Mouse (Mus musculus) liver, embryonic 14.5 days (tissue): ENCODE results near the gene Vps26a.

Source experiments
- CTCF ChIP-seq: IDR thresholded peaks from 2 replicates; pipeline ENCODE4 v1.5.1; 2016; ENCODE audit warnings: antibody characterized with exemption, low read depth, control low read depth
- EP300 ChIP-seq: IDR thresholded peaks from 2 replicates; pipeline ENCODE4 v1.6.1; 2016; ENCODE audit warnings: antibody characterized with exemption, low read depth

DNA sequence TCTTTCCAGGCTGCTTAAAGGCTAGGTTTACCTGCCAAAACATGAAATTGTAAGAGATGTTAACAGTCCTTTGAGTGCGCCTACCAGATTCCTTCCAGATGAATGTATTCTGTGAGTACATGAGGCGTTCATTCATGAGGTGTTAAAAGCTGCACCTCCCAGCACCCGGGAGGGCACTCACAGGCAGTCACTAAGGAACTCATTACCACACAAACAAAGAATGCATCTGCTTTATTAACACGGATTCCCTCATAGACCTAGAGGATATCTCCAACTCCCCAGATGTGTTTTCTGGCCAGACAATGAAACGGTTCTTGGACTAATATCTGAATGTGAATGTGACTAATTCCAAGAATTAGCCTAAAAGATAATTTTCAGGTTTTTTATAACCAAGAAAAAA lies 15.5 kb downstream of the Vps26a start:
- TF ChIP-seq EP300 (no peak), CTCF (no peak)
